Comparison of ENCODE assay signal across 8 mouse cellular contexts in genomic region chr10:94545259-94546019, GRCm38 (mm10).
DNase-seq lines count a peak whose midpoint lies in the region; ATAC-seq and TF ChIP-seq lines count a peak whose summit lies in the region.

No protein-coding gene starts in this region.

- H3K4me3 ChIP-seq in embryonic fibroblast, embryonic 13.5 days (ENCODE audit: insufficient read depth, low read length): peak overlapping the region; percentile 52
- peak overlapping the region; percentile 49 for H3K4me3 ChIP-seq in heart, embryonic 16.5 days (ENCODE audit: low read length)
- peak overlapping the region; percentile 62 for H3K4me3 ChIP-seq in lung, adult 2 months (replicated peaks; ENCODE audit: extremely low read depth, low read depth, low read length)

- peak; percentile 86 for ATAC-seq in Patski
- peak; percentile 75 for ATAC-seq in heart, embryonic 16.5 days (replicated peaks; ENCODE audit: extremely low read depth, insufficient read depth, low FRiP score)
- peak; percentile 86 for ATAC-seq in neutrophil, adult 5-6 weeks (ENCODE audit: extremely low read depth, insufficient number of reproducible peaks, low FRiP score, poor library complexity, severe bottlenecking)

- peak overlapping the region; percentile 90 for H3K27ac ChIP-seq in embryonic fibroblast, embryonic 13.5 days (ENCODE audit: insufficient read depth, low read length)
- peak overlapping the region; percentile 83 for H3K27ac ChIP-seq in heart, embryonic 16.5 days (ENCODE audit: low read length)

- POLR2A ChIA-PET in Patski (lab: Charles Lee): interaction anchor here (0.5 to 4.4 kb wide), 4 partner anchors 30 to 117 kb away, joined by 3 to 28 read pairs (median 5); no protein-coding TSS in a partner anchor

- H3K9me3 ChIP-seq in heart, embryonic 16.5 days (replicated peaks; ENCODE audit: control insufficient read depth, low read length): peaks cover 8% of the 10 kb centered on the region

- no peaks in the 10 kb centered on the region for H3K27me3 ChIP-seq in Patski
- H3K27me3 ChIP-seq in heart, embryonic 16.5 days (ENCODE audit: control insufficient read depth, insufficient read depth, low read length): no peaks in the 10 kb centered on the region

- H3K4me2 ChIP-seq in heart, embryonic 16.5 days (ENCODE audit: low read depth, low read length): peak overlapping the region; percentile 71

- H3K36me3 ChIP-seq in heart, embryonic 16.5 days (ENCODE audit: control insufficient read depth, insufficient read depth): 0 out of 2 replicates have a peak, but pooled peaks cover 4% of the 10 kb centered on the region

- WGBS in heart, embryonic 16.5 days: 13% methylated on average over 21 of the region's 21 CpGs
- WGBS in lung, adult 2 months: 3% methylated on average over 21 of the region's 21 CpGs

- CTCF ChIA-PET in Patski (lab: Charles Lee): interaction anchor here (0.6 to 3.4 kb wide), 6 partner anchors 21 to 347 kb away, joined by 3 to 15 read pairs (median 4); no protein-coding TSS in a partner anchor

- peaks cover 20% of the 10 kb centered on the region for H3K4me1 ChIP-seq in embryonic fibroblast, embryonic 13.5 days (ENCODE audit: control insufficient read depth, insufficient read depth, low read length)
- peaks cover 26% of the 10 kb centered on the region for H3K4me1 ChIP-seq in heart, embryonic 16.5 days (ENCODE audit: control insufficient read depth, insufficient read depth, low read length)
- peaks cover 21% of the 10 kb centered on the region for H3K4me1 ChIP-seq in lung, adult 2 months (ENCODE audit: control insufficient read depth, insufficient read depth, low read length)

- DNase-seq in 416B (ENCODE audit: low read depth) (peak; percentile 87), Patski (ENCODE audit: low read depth, low spot score) (peak; percentile 83)
- peak; percentile 71 for DNase-seq in kidney, postnatal 10 days
- peak; percentile 56 for DNase-seq in lung, adult 2 months
- DNase-seq in yolk sac, embryonic 10.5 days (ENCODE audit: low spot score): no peak

- TF ChIP-seq CTCF in Patski (IDR thresholded peaks at IDR 0.05): no peak
- TF ChIP-seq CTCF in embryonic fibroblast, embryonic 13.5 days (IDR thresholded peaks at IDR 0.05; ENCODE audit: borderline replicate concordance, insufficient read depth, low read length): no peak
- no peak for TF ChIP-seq CTCF in lung, adult 2 months (IDR thresholded peaks at IDR 0.05; ENCODE audit: insufficient read depth, low read length)

- 0 out of 2 replicates have a peak, but pooled peaks have one; percentile 23 for TF ChIP-seq POLR2A in embryonic fibroblast, embryonic 13.5 days (IDR thresholded peaks at IDR 0.05; ENCODE audit: low read depth, low read length)
- TF ChIP-seq POLR2A in lung, adult 2 months (IDR thresholded peaks at IDR 0.05; ENCODE audit: borderline replicate concordance, extremely low read depth, low read depth, low read length): no peak

- in situ Hi-C loops in Patski (cut with MboI; ENCODE audit: low pct_unique_long_range_greater_than_20kb): no loop called here

- peak overlapping the region; percentile 69 for H3K9ac ChIP-seq in heart, embryonic 16.5 days (ENCODE audit: low read length)
